Mouse (Mus musculus): ENCODE measurements around the gene Ogdh.

DNA sequence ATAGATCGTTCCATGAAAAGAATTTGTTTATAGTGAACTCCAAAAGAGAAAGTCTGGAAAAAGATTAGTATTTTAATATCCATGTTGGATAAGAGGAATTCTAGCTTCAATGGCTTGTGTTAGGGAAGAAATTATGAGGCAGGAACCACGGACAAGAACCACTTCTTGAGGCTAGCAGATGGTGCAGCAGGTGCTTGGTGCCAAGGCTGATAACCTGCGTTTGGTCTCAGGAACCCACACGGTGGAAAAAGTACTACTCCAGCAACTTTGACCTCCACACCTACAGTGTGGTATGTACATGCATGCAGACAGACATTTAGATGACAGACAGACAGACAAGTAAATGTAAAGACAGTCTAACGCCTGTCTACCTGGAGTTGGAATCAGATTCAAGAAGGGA, 27.1 kb downstream of the Ogdh start:
- no peak for TF ChIP-seq CTCF (IDR thresholded peaks at IDR 0.05; ENCODE audit: borderline replicate concordance, extremely low read depth, insufficient read depth, insufficient read length)
- no peak for TF ChIP-seq POLR2A (IDR thresholded peaks at IDR 0.05; ENCODE audit: borderline replicate concordance, extremely low read depth, insufficient read depth, insufficient read length, poor library complexity, severe bottlenecking)

Measured in brain, embryonic 14.5 days (tissue).